Mouse (Mus musculus) liver, postnatal 0 days (tissue): Measurements from ENCODE around the gene Frmd4b.

ENCODE experiments used
- CTCF ChIP-seq: sonication (generic); IDR thresholded peaks from 2 replicates; pipeline ENCODE4 v1.5.1; 2016; ENCODE audit warnings: antibody characterized with exemption, low read depth
- EP300 ChIP-seq: IDR thresholded peaks from 2 replicates; pipeline ENCODE4 v1.6.1; 2016; ENCODE audit warnings: antibody characterized with exemption, low read depth, mild to moderate bottlenecking

- TF ChIP-seq CTCF = no peak
- no peak for TF ChIP-seq EP300
These were observed 108.9 kb downstream of the Frmd4b start for GRCm38 (mm10) chr6:97508480-97508879.
